Mouse (Mus musculus): ENCODE results near the gene Dbndd2. TPM values are rescaled to one million over a fixed set of nuclear protein-coding genes. Genes with fewer than 3 reads are reported as not detected.
A peak's percentile ranks its signal among the peaks of the same experiment; 100 is the strongest.

The Dbndd2 gene
- polyA plus RNA-seq, 1 experiment from 2014 or later = 13.1 TPM

DNA sequence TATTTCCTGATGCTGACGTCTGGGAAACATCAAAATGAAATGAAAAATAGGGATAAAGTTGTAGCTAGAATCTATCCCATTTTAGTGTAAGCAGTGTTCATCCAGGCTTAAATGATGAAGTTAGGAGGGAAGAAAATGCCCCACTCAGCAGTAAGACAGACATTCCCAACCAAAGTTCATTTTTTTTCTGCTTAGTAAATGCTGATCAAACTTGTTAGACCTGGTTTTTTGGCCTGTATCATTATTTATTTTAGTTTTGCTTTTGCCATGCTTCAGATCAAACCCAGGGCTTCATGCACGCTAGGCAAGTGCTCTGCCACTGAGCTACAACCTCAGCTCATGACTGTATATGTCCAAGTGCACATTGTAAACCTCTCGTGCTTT lies 39.8 kb upstream of the Dbndd2 start:
- no peak overlapping the region for H3K9ac ChIP-seq (ENCODE audit: low read length)
- no peak for ATAC-seq (ENCODE audit: insufficient number of reproducible peaks, insufficient read depth, low FRiP score, low read depth)
- H3K36me3 ChIP-seq (ENCODE audit: control insufficient read depth, insufficient read depth, low read length) = no peaks in the 10 kb centered on the region
- H3K27ac ChIP-seq (replicated peaks in 1 of 2; ENCODE audit: control insufficient read depth in 1 of 2, insufficient read depth in 1 of 2, low read depth in 2 of 2, low read length in 2 of 2) = no peak overlapping the region
- H3K27me3 ChIP-seq (ENCODE audit: control insufficient read depth, insufficient read depth, low read length) = no peaks in the 10 kb centered on the region
- no peak overlapping the region for H3K4me2 ChIP-seq (ENCODE audit: low read length)
- 78% methylated on average over 3 of the region's 3 CpGs for WGBS
- peaks cover 16 to 34% of the 10 kb centered on the region in 2 experiments for H3K4me1 ChIP-seq (ENCODE audit: control insufficient read depth in 2 of 2, insufficient read depth in 2 of 2, low read length in 2 of 2)
- no peak overlapping the region for H3K4me3 ChIP-seq (ENCODE audit: control insufficient read depth in 1 of 2, insufficient read depth in 1 of 2, low read depth in 1 of 2, low read length in 2 of 2)
- H3K9me3 ChIP-seq (ENCODE audit: control insufficient read depth, low read length) = peaks cover 5% of the 10 kb centered on the region; the same call in 1 of the 2 replicates

GRCm38 (mm10) chr2:164448140-164448539 lies 37.8 kb upstream of the Dbndd2 start:
- H3K36me3 ChIP-seq (ENCODE audit: control insufficient read depth, insufficient read depth, low read length) = no peaks in the 10 kb centered on the region
- no peak overlapping the region for H3K9ac ChIP-seq (ENCODE audit: low read length)
- no peak overlapping the region for H3K27ac ChIP-seq (replicated peaks in 1 of 2; ENCODE audit: control insufficient read depth in 1 of 2, insufficient read depth in 1 of 2, low read depth in 2 of 2, low read length in 2 of 2)
- no peaks in the 10 kb centered on the region for H3K27me3 ChIP-seq (ENCODE audit: control insufficient read depth, insufficient read depth, low read length)
- peaks cover 26 to 36% of the 10 kb centered on the region in 2 experiments for H3K4me1 ChIP-seq (ENCODE audit: control insufficient read depth in 2 of 2, insufficient read depth in 2 of 2, low read length in 2 of 2)
- no peak overlapping the region for H3K4me3 ChIP-seq (ENCODE audit: control insufficient read depth in 1 of 2, insufficient read depth in 1 of 2, low read depth in 1 of 2, low read length in 2 of 2)
- WGBS = 96% methylated on average over 1 of the region's 1 CpGs
- ATAC-seq (ENCODE audit: insufficient number of reproducible peaks, insufficient read depth, low FRiP score, low read depth) = no peak
- H3K4me2 ChIP-seq (ENCODE audit: low read length) = no peak overlapping the region
- H3K9me3 ChIP-seq (ENCODE audit: control insufficient read depth, low read length) = peaks cover 5% of the 10 kb centered on the region; the same call in 1 of the 2 replicates

- H3K4me1 ChIP-seq (ENCODE audit: control insufficient read depth in 2 of 2, insufficient read depth in 2 of 2, low read length in 2 of 2) = peaks cover 28 to 39% of the 10 kb centered on the region in 2 experiments
- no peaks in the 10 kb centered on the region for H3K36me3 ChIP-seq (ENCODE audit: control insufficient read depth, insufficient read depth, low read length)
- no peak overlapping the region for H3K9ac ChIP-seq (ENCODE audit: low read length)
- H3K9me3 ChIP-seq (ENCODE audit: control insufficient read depth, low read length) = peaks cover 5% of the 10 kb centered on the region; the same call in 1 of the 2 replicates
- H3K4me2 ChIP-seq (ENCODE audit: low read length) = 0 out of 2 replicates have a peak overlapping the region, but pooled peaks have one; percentile 17
- WGBS = 42% methylated on average over 5 of the region's 5 CpGs
- no peaks in the 10 kb centered on the region for H3K27me3 ChIP-seq (ENCODE audit: control insufficient read depth, insufficient read depth, low read length)
- peak overlapping the region in 1 of 2 experiments; percentile 55; a peak in 1 of 4 replicates for H3K27ac ChIP-seq (replicated peaks in 1 of 2; ENCODE audit: control insufficient read depth in 1 of 2, insufficient read depth in 1 of 2, low read depth in 2 of 2, low read length in 2 of 2)
- ATAC-seq (ENCODE audit: insufficient number of reproducible peaks, insufficient read depth, low FRiP score, low read depth) = no peak
- H3K4me3 ChIP-seq (ENCODE audit: control insufficient read depth in 1 of 2, insufficient read depth in 1 of 2, low read depth in 1 of 2, low read length in 2 of 2) = no peak overlapping the region
Measured at GRCm38 (mm10) chr2:164448921-164449320, 37.0 kb upstream of the Dbndd2 start.

- Histone ChIP-seq H3K36me3 (ENCODE audit: control insufficient read depth, insufficient read depth, low read length) (no peaks in the 10 kb centered on the region), H3K4me3 (ENCODE audit: control insufficient read depth in 1 of 2, insufficient read depth in 1 of 2, low read depth in 1 of 2, low read length in 2 of 2) (no peak overlapping the region), H3K27me3 (ENCODE audit: control insufficient read depth, insufficient read depth, low read length) (no peaks in the 10 kb centered on the region), H3K9ac (ENCODE audit: low read length) (0 out of 2 replicates have a peak overlapping the region, but pooled peaks have one; percentile 12), H3K27ac (replicated peaks in 1 of 2; ENCODE audit: control insufficient read depth in 1 of 2, insufficient read depth in 1 of 2, low read depth in 2 of 2, low read length in 2 of 2) (peak overlapping the region; percentile 30 to 55; a peak in 2 of 4 replicates), H3K4me2 (ENCODE audit: low read length) (peak overlapping the region; percentile 17; the same call in 1 of the 2 replicates), H3K4me1 (ENCODE audit: control insufficient read depth in 2 of 2, insufficient read depth in 2 of 2, low read length in 2 of 2) (peaks cover 32 to 44% of the 10 kb centered on the region in 2 experiments), H3K9me3 (ENCODE audit: control insufficient read depth, low read length) (peaks cover 5% of the 10 kb centered on the region; the same call in 1 of the 2 replicates)
- 39% methylated on average over 14 of the region's 14 CpGs for WGBS
- no peak for ATAC-seq (ENCODE audit: insufficient number of reproducible peaks, insufficient read depth, low FRiP score, low read depth)
Measured at GRCm38 (mm10) chr2:164449341-164450042, 36.4 kb upstream of the Dbndd2 start.

- no peaks in the 10 kb centered on the region for H3K36me3 ChIP-seq (ENCODE audit: control insufficient read depth, insufficient read depth, low read length)
- no peak overlapping the region for H3K9ac ChIP-seq (ENCODE audit: low read length)
- 0 out of 2 replicates have a peak, but pooled peaks have one; percentile 57 for ATAC-seq (ENCODE audit: insufficient number of reproducible peaks, insufficient read depth, low FRiP score, low read depth)
- 29% methylated on average over 13 of the region's 13 CpGs for whole genome bisulfite sequencing
- H3K9me3 ChIP-seq (ENCODE audit: control insufficient read depth, low read length) = peaks cover 5% of the 10 kb centered on the region; the same call in 1 of the 2 replicates
- H3K4me3 ChIP-seq (ENCODE audit: control insufficient read depth in 1 of 2, insufficient read depth in 1 of 2, low read depth in 1 of 2, low read length in 2 of 2) = no peak overlapping the region
- peak overlapping the region; percentile 42 for H3K4me2 ChIP-seq (ENCODE audit: low read length)
- peaks cover 48 to 69% of the 10 kb centered on the region in 2 experiments for H3K4me1 ChIP-seq (ENCODE audit: control insufficient read depth in 2 of 2, insufficient read depth in 2 of 2, low read length in 2 of 2)
- H3K27me3 ChIP-seq (ENCODE audit: control insufficient read depth, insufficient read depth, low read length) = no peaks in the 10 kb centered on the region
- H3K27ac ChIP-seq (replicated peaks in 1 of 2; ENCODE audit: control insufficient read depth in 1 of 2, insufficient read depth in 1 of 2, low read depth in 2 of 2, low read length in 2 of 2) = peak overlapping the region; percentile 65 to 78
Measured at GRCm38 (mm10) chr2:164452000-164452676, 33.8 kb upstream of the Dbndd2 start.

- peak; percentile 81 for ATAC-seq (ENCODE audit: insufficient number of reproducible peaks, insufficient read depth, low FRiP score, low read depth)
- Histone ChIP-seq H3K27me3 (ENCODE audit: control insufficient read depth, insufficient read depth, low read length) (no peaks in the 10 kb centered on the region), H3K9ac (ENCODE audit: low read length) (no peak overlapping the region), H3K4me1 (ENCODE audit: control insufficient read depth in 2 of 2, insufficient read depth in 2 of 2, low read length in 2 of 2) (peaks cover 48 to 69% of the 10 kb centered on the region in 2 experiments), H3K27ac (replicated peaks in 1 of 2; ENCODE audit: control insufficient read depth in 1 of 2, insufficient read depth in 1 of 2, low read depth in 2 of 2, low read length in 2 of 2) (peak overlapping the region; percentile 65 to 78), H3K4me3 (ENCODE audit: control insufficient read depth in 1 of 2, insufficient read depth in 1 of 2, low read depth in 1 of 2, low read length in 2 of 2) (no peak overlapping the region), H3K4me2 (ENCODE audit: low read length) (peak overlapping the region; percentile 42), H3K36me3 (ENCODE audit: control insufficient read depth, insufficient read depth, low read length) (no peaks in the 10 kb centered on the region), H3K9me3 (ENCODE audit: control insufficient read depth, low read length) (peaks cover 5% of the 10 kb centered on the region; the same call in 1 of the 2 replicates)
- 16% methylated on average over 14 of the region's 14 CpGs for WGBS
Measured at GRCm38 (mm10) chr2:164453047-164453757, 32.7 kb upstream of the Dbndd2 start.

DNA sequence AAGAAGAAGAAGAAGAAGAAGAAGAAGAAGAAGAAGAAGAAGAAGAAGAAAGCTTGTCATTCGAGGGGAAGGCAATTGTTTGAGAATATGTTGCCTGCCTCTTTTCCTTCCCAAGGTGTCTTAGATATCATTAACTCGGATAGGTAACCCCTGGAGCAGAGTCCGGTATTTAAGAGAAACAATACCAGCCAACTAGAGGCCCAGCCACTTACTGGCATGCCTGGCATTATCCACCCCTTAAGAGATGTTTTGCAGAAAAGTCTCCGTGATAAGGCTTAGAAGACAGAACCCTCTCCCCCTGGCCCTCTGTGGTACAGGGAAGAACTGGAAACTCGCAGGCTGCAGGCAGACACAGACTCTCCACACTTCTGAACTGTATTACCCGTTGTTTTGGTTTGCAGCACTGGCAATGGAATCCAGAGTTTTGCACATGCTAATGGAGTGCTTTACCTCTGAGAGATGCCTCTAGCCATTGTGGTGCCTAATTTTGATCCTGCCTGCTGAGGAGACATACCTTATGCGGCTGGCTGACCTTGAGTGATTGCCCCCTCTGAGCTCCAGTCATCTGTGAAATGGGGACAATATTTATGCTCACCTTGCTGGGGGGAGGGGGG lies 31.9 kb upstream of the Dbndd2 start:
- peaks cover 45 to 64% of the 10 kb centered on the region in 2 experiments for H3K4me1 ChIP-seq (ENCODE audit: control insufficient read depth in 2 of 2, insufficient read depth in 2 of 2, low read length in 2 of 2)
- peaks cover 5% of the 10 kb centered on the region; the same call in 1 of the 2 replicates for H3K9me3 ChIP-seq (ENCODE audit: control insufficient read depth, low read length)
- no peak overlapping the region for H3K9ac ChIP-seq (ENCODE audit: low read length)
- 66% methylated on average over 7 of the region's 7 CpGs for WGBS
- no peak for ATAC-seq (ENCODE audit: insufficient number of reproducible peaks, insufficient read depth, low FRiP score, low read depth)
- H3K27me3 ChIP-seq (ENCODE audit: control insufficient read depth, insufficient read depth, low read length) = no peaks in the 10 kb centered on the region
- H3K4me3 ChIP-seq (ENCODE audit: control insufficient read depth in 1 of 2, insufficient read depth in 1 of 2, low read depth in 1 of 2, low read length in 2 of 2) = no peak overlapping the region
- peak overlapping the region in 1 of 2 experiments; percentile 48; a peak in 2 of 4 replicates for H3K27ac ChIP-seq (replicated peaks in 1 of 2; ENCODE audit: control insufficient read depth in 1 of 2, insufficient read depth in 1 of 2, low read depth in 2 of 2, low read length in 2 of 2)
- H3K4me2 ChIP-seq (ENCODE audit: low read length) = no peak overlapping the region
- no peaks in the 10 kb centered on the region for H3K36me3 ChIP-seq (ENCODE audit: control insufficient read depth, insufficient read depth, low read length)

All from heart, embryonic 14.5 days (tissue).